Mouse (Mus musculus): Measurements from ENCODE around the gene Suz12.

DNA sequence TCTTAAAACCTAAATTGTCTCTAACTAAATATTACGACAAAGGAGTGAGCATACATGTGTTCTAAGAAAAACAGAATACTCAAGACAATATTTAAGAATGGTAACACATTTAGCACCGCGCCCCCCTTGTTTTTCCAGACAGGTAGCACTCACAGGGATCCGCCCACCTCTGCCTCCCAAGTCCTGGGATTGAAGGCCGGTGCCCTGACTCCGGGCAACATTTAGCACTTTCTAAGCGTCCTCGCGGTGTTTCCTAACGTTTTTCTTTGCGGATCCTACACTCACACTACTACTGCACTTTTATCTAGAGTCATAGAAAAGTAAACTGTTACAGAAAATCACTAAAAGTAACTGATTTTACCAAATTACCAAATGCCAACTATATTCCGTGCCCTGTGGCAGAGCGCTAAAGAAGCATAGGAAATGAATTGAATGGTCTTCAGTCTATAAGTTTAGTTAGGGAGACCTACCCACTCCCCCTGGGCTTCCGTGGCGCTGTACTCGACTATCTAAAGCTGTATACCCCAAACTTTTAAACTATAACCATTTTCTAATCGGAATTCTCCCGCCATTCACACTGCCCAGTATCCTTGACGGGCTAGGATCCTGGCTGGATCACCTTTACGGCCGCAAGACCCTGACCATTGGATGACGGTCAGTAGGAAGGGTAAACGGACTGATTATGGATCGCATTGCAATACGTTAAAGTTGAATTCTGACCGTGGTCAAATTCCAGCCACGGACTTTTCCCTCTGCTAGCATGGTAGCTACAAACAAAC, 31.4 kb upstream of the Suz12 start:
- TF ChIP-seq MYC (IDR thresholded peaks at IDR 0.05; ENCODE audit: low read depth, low read length) (no peak), TBP (IDR thresholded peaks at IDR 0.05; ENCODE audit: low read depth, low read length) (no peak), USF2 (IDR thresholded peaks at IDR 0.05; ENCODE audit: borderline replicate concordance in 1 of 2, insufficient read depth in 1 of 2, low read depth in 1 of 2, low read length in 2 of 2) (no peak), E2F4 (IDR thresholded peaks at IDR 0.05; ENCODE audit: borderline replicate concordance, low read depth, low read length) (0 out of 2 replicates have a peak, but pooled peaks have one; percentile 55), EP300 (IDR thresholded peaks at IDR 0.05; ENCODE audit: low read depth in 1 of 2, low read length in 2 of 2) (0 out of 4 replicates have a peak, but pooled peaks of 1 of the 2 experiments have one; percentile 28), POLR2A (IDR thresholded peaks at IDR 0.05; ENCODE audit: control insufficient read depth in 1 of 2, insufficient read depth in 1 of 2, low read depth in 1 of 2, low read length in 2 of 2, poor library complexity in 1 of 2) (no peak), CTCF (IDR thresholded peaks at IDR 0.05 in 2 of 3, conservative IDR thresholded peaks at IDR 0.05 in 1 of 3; ENCODE audit: control insufficient read depth in 1 of 3, insufficient read depth in 1 of 3, low read depth in 2 of 3, low read length in 3 of 3, poor library complexity in 1 of 3, severe bottlenecking in 1 of 3) (no peak)
